Mouse (Mus musculus) mesoderm, embryonic 11.5 days (tissue): ENCODE measurements at regions not wholly inside any gene's neighbourhood (a gene's known extent, or its start where the extent isn't known, plus 50 kb on each side); places are given as distances from the start of the nearest gene placed in this dataset.
A peak's percentile ranks its signal among the peaks of the same experiment; 100 is the strongest.

Experiments used
- DNase-seq: peaks from one replicate; pipeline ENCODE4 v3.0.0-alpha.2; 2012; ENCODE audit warnings: low read depth, low spot score

GRCm38 (mm10) chr9:116332485-116333118 lies 157.4 kb upstream of the Tgfbr2 start:
- DNase-seq: no peak

- no peak for DNase-seq
Observed at GRCm38 (mm10) chr9:116331406-116331805, 156.2 kb upstream of the Tgfbr2 start.

- DNase-seq: no peak
Observed at GRCm38 (mm10) chr9:116330796-116331195, 155.6 kb upstream of the Tgfbr2 start.

- DNase-seq: no peak
Observed at GRCm38 (mm10) chr9:116329147-116329546, 154.0 kb upstream of the Tgfbr2 start.

- no peak for DNase-seq
Observed at GRCm38 (mm10) chr9:116328201-116328600, 153.0 kb upstream of the Tgfbr2 start.

- DNase-seq: no peak
Observed at GRCm38 (mm10) chr9:116327080-116327479, 151.9 kb upstream of the Tgfbr2 start.

GRCm38 (mm10) chr9:116324971-116325370 lies 149.8 kb upstream of the Tgfbr2 start:
- no peak for DNase-seq

- DNase-seq: no peak
Observed at GRCm38 (mm10) chr9:116323871-116324721, 148.9 kb upstream of the Tgfbr2 start.

- DNase-seq: no peak
Observed at GRCm38 (mm10) chr9:116321908-116322307, 146.7 kb upstream of the Tgfbr2 start.

GRCm38 (mm10) chr9:116319421-116319820 lies 144.3 kb upstream of the Tgfbr2 start:
- no peak for DNase-seq

- DNase-seq: no peak
Observed at GRCm38 (mm10) chr9:116316582-116317095, 141.5 kb upstream of the Tgfbr2 start.

GRCm38 (mm10) chr9:116314803-116315202 lies 139.6 kb upstream of the Tgfbr2 start:
- DNase-seq: no peak

GRCm38 (mm10) chr9:116313932-116314790 lies 139.0 kb upstream of the Tgfbr2 start:
- no peak for DNase-seq

GRCm38 (mm10) chr9:116311364-116311763 lies 136.2 kb upstream of the Tgfbr2 start:
- no peak for DNase-seq

GRCm38 (mm10) chr9:116301602-116302001 lies 126.4 kb upstream of the Tgfbr2 start:
- DNase-seq: no peak

GRCm38 (mm10) chr9:116298791-116299190 lies 123.6 kb upstream of the Tgfbr2 start:
- peak; percentile 47 for DNase-seq

- no peak for DNase-seq
Observed at GRCm38 (mm10) chr9:116296349-116296748, 121.2 kb upstream of the Tgfbr2 start.

GRCm38 (mm10) chr9:116294073-116294472 lies 118.9 kb upstream of the Tgfbr2 start:
- DNase-seq: no peak

- no peak for DNase-seq
Observed at GRCm38 (mm10) chr9:116293110-116293509, 118.0 kb upstream of the Tgfbr2 start.

GRCm38 (mm10) chr9:116291624-116292023 lies 116.5 kb upstream of the Tgfbr2 start:
- DNase-seq: no peak

GRCm38 (mm10) chr9:116290896-116291295 lies 115.7 kb upstream of the Tgfbr2 start:
- no peak for DNase-seq
